Mouse (Mus musculus): ENCODE measurements around the gene Imp3.
A peak's percentile ranks its signal among the peaks of the same experiment; 100 is the strongest.
"Not testable (repeated sequence)": the region's sequence is repeated elsewhere in the genome, so short reads cannot be mapped to it uniquely, and the experiment has no call there.

Gene Imp3

DNA sequence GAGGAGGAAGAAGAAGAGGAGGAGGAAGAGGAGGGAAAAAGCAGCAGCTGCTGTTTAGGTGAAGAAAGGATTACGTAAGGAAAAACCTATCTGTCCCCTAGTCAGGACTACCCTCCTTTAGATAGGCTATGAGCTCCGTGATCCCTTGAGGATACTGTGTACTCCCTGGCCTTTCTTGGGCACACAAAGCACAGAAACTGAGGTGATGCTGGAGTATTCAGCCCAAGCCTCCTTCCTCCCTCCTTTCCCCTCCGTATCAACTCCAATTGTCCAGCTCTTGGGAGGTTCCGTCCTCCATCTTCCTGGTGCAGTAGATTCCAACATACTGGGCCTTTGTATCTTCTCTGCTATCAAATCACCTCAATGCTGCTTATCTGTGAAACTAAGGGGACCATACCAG lies 14.5 kb upstream of the Imp3 start:
- DNase-seq (ENCODE audit: low spot score), result no peak

DNA sequence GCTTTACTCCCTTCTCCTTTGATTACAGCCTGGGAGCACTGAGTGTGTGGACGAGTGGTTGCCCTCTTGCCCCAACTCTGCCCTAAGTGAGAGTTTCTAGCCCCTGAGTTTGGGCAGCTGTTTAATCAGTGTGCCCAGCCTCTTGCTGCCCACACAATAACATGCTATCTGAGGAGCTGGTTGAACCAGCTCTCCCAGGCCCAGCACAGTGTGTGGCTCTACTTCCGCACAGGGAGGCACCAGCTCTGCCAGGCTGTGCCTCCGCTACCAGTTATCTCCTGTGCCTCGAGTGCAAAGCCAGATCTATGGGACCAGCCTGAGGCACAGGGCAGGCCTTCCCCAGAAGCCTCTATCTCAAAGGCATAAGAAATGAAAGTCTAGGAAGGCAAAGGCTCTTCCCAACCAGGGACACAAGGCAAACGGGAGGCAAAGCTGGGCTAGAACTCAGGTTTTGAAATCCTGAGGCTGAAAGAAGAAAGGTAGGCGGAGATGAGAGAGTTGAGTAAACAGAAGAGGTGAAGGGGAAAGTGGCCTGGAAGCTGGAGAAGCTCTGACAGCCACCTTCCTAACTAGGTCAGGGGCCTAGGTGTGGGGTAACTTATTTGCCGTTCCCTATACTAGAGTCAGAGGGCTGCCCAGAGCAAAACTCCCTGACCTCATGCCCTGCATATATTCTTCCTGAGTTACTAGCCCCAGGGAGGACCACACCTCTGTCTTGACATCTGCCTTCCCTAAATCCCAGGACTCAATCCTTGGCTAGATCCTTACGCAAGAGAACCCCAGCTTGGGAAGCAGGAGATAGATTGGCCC lies 13.2 kb upstream of the Imp3 start:
- DNase-seq (ENCODE audit: low spot score), result no peak

DNA sequence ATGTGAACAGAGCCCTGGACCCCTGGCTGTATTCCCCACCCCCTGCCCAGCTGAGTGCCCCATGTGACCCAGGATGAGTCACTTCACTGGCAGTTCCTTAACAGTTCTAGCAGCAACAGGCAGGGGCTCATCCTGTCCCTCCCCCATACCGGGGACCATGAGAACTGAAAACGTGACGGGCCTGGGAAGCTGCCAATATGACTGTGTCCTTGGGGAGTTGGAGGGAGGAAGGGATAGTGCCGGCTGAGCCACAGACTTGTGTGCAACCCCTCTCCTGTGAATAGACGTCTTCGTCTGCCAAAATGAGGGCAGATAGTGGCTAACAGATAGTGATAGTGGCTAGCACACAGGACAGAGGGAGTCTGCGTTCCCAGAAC lies 12.6 kb upstream of the Imp3 start:
- no peak for DNase-seq (ENCODE audit: low spot score)

DNA sequence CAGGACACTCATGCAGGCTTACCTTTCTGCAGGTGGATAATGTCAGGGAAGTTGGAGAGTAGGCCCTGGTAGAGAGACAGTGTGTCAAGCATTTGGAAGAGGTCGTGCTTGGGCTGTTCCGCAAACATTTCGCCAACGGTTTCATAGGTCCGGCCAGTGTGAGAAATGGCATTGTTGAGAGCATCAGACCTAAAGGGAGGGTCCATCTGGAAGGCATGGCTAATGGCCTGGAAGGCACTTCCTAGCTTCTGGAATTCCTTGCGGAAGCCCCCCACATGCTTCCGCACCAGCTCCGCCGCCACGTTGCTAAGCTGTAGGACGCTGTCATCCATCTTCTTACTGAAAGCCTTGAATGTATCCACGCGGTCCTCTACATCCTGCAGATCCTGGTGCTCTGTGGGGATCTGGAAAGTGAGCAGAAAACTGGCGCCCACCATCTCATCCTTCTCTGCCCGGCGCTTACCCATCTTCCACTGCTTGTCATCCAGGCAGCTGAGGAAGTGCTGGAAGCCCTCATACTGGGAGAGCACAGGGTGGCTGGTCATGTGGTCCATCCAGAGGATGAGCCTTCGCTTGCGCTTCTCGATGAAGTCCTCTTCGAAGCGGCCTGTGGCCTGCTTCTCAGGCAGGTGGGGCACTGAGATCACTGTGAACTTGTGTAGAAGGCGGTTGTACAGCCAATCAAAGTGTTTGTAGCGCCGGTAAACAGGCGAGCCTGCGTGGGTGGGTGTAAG lies 11.8 kb upstream of the Imp3 start:
- DNase-seq (ENCODE audit: low spot score), result no peak

DNA sequence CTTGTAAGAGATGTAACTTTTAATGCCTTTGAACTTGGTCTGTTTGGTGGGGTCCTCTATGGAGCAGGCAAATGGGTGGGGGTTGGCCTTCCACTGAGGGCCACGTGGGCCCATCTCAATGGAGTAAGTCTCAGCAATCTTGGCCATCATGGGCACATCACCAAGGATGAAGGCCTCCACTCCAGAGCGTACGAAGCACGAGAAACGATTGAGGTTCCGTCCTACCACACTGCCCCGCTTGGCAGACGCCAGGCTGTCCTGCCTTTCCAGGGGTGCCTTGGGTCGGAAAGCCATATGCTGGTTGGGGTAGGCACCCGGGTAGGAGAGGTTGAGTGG lies 11.3 kb upstream of the Imp3 start:
- DNase-seq (ENCODE audit: low spot score), result no peak

DNA sequence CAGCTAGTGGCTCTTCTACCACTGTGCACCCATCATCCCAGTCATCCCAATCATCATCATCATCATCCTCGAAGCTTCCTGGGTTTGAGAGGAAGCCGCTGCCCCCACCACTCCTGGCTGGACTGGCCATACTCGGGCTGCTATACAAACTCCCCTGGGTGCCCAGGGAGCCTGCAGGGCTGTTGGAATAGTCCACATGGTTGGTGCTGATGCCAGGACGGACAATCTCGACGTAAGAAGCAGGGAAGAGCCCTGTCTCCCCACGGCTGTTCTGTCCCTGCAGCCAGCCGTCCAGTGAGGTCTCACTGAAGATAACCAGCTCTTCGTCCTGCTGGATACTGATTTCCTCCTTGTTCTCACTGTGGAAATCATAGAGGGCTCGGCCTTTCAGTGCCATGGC lies 10.9 kb upstream of the Imp3 start:
- no peak for DNase-seq (ENCODE audit: low spot score)

DNA sequence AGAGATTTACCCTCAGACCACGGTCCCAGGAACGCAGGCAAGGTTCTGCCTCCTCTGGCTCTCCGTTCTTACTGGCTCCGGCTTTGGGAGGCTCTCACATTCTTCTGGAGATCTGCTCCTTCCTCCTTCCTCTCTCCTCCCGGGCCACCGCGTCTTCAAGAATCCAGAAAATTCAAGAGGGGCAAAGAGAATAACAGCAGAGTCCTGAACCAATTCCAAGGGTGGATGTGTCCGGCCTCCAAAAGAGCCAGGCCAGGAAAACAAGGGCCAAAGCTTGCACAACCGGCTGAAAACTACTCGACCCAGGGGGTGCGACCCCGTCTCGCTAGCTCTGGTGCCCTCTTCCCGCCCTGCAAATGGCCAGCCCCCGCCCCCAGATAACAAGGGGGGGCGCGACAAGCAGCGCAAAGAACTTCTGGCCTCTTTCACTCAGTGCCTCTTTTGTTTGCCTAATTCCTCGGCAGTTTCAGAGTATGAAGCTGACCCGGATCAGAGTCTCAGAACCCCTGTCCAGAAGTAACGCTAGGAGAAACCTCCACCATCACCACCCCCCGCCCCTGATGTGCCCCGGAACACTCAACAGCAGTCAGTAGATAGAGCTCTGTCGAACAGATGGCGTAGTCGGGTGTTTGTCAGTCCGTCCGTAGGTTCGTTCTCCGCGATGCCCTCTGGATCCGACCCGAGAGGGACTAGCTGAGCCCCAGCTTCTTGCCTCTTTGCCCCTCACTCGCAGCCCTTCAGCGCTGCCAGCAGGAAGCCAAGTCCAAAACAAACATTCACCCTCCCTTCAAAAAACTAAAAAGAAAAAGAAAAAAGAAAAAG lies 9.9 kb upstream of the Imp3 start:
- no peak for DNase-seq (ENCODE audit: low spot score)

DNA sequence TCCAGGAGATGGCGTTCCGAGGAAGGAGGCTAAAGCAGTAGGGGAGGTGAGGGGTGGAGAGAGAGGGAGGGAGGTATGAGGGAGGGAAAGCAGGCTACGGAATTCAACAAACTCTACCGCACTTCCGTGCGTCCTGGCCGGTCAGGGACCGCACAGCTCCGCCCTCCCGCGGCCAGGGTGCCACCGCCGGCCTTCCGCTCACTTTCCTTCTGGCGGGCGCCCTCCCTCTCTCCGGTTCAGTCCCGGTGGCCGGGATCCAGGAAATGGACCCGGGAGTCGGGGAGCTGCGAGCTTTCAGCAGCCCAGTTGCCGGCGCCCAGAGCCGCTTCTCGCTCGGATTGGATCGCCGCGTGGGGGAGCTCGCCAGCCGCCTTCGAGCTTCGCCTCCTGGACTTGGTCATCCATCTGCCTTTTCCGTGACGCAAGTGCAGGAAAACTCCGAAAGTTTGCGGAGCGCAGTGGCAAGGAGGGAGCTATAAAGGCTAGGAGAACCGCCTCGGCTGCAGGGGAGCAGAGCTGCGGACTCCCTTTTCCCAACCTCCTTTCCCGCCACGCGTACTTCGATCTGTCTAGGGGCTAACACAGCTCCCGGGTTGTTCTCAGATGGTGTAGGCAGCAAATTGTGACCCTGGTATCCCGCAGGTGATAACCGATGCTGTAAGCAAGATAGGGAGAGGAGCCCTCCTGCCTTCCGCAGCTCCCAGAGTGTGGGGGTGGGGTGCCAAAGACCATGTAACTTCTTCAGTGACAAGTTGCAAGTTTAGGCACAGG lies 9.0 kb upstream of the Imp3 start, which contains the start of gene Snx33:
Snx33 (minus strand) TSS at position 331 of the 771 bp plus-strand sequence.
- DNase-seq (ENCODE audit: low spot score), result peak; percentile 51

DNA sequence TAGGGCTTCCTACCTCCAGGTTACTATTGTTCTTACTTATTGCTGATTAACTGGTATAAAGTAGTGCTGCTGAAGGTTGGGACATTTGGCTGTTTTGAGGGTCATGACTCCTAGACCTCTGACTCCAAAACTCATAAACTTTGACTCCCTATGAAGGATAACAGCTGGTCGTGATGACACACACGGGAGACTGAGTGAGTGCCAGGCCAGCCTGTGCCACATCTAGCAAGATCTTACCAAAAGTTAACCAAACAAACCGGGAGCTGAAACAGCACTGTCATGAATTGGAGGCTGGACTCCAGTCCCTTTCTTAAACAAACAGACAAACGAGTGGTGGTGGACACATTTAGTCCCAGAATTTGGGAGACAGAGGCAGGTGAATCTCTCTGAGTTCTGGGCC lies 7.8 kb upstream of the Imp3 start:
- DNase-seq (ENCODE audit: low spot score), result no peak

DNA sequence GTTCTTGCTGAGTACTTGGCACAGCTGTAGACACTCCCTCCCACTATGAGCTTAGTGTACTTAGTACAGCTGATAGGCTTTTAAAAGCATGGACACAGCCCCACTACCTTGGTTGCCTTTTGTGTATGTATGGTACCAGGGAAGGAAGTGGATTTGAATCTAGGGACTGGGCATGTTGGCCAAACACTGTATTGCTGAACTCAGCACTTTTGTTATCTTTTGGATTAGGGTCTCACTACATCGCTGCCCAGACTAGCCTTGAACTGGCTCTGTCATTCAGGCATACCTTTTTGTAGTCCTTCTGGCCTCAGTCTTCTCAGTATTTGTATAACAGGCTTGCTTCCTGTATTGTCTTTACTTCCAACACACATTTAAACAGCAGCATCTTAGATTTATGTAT lies 6.7 kb upstream of the Imp3 start:
- no peak for DNase-seq (ENCODE audit: low spot score)

DNA sequence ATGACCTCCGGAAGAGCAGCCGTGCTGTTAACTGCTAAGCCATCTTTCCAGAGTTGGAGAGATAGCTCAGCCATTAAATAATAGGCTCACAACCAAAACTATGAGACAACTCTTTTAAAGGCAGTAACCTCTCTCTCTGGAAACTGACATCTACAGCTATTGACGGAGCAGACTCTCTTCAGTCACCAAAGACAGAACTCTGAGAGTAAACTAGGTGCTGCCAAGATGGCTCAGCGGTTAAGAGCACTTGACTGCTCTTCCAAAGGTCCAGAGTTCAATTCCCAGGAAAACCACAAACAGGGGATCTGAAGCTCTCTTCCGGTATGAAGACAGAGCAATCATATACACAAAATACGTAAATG lies 433 bp upstream of the Imp3 start:
- DNase-seq (ENCODE audit: low spot score), result no peak

DNA sequence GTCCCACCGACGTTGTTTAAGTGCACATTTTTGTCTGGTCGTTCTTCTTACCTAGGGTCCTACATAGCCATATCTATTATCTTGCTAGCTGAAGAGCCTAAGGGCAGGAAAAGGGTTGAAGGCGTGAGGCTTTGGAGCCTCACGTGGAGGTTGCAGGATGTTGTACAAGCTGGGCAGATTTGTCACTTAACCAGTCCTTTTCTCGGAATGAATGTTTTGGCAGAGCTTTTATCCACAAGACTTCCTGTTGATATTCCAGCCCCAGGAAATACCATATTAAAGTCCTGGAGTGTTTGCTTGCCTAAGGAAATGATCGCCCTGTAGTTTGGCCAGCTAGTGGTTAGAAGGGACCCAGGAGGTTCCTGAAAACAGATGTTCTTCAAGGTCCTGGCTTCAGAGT lies 1.1 kb downstream of the Imp3 start:
- no peak for DNase-seq (ENCODE audit: low spot score)

DNA sequence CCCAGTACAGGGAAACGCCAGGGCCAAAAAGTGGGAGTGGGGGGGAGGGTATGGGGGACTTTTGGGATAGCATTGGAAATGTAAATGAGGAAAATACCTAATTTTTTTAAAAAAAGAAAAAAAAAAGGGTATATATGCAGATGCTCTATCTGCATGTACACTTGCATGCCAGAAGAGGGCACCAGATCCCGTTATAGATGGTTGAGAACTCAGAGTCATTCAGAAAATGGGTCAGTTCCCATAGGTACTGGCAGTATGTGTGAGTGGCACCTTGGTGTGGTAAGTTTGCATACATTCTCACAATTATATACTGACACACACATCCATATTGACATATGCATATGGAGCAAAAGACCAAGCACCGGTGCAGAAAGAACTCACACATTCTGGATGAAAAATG lies 10.2 kb downstream of the Imp3 start:
- DNase-seq (ENCODE audit: low spot score), result not testable (repeated sequence)

DNA sequence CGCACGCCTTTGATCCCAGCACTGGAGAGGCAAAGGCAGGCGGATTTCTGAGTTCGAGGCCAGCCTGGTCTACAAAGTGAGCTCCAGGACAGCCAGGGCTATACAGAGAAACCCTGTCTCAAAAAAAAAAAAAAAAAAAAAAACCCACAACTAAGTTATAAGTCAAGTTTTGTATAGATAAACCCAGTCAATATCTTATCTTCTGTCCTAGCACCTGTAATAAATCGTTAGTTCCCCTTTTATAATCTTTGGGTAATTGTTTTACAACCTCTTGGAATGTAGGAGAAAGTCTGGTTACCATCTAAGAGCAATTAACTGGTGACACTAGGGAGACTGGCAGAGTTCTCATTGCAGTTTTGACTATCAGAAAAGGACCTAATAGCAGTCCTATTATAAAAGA lies 11.4 kb downstream of the Imp3 start:
- not testable (repeated sequence) for DNase-seq (ENCODE audit: low spot score)

DNA sequence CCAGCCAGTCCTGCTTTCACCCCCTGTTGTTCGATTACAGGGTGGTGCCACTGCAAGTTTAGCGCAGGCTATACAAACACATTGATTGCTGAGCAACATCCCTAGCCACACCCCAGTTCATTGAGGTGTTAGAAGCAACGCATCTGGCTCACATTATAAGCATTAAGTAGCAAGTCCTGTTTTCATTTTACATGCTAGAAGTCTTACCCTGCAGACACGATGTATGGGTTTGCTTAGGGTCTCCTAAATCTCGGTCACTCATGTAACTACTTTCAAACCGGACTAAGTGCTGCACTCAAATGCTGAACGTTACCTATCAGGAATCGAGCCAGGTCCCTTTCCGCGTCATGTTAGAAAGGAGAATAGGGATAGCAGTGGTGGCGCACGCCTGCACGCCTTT lies 12.5 kb downstream of the Imp3 start:
- DNase-seq (ENCODE audit: low spot score), result no peak

DNA sequence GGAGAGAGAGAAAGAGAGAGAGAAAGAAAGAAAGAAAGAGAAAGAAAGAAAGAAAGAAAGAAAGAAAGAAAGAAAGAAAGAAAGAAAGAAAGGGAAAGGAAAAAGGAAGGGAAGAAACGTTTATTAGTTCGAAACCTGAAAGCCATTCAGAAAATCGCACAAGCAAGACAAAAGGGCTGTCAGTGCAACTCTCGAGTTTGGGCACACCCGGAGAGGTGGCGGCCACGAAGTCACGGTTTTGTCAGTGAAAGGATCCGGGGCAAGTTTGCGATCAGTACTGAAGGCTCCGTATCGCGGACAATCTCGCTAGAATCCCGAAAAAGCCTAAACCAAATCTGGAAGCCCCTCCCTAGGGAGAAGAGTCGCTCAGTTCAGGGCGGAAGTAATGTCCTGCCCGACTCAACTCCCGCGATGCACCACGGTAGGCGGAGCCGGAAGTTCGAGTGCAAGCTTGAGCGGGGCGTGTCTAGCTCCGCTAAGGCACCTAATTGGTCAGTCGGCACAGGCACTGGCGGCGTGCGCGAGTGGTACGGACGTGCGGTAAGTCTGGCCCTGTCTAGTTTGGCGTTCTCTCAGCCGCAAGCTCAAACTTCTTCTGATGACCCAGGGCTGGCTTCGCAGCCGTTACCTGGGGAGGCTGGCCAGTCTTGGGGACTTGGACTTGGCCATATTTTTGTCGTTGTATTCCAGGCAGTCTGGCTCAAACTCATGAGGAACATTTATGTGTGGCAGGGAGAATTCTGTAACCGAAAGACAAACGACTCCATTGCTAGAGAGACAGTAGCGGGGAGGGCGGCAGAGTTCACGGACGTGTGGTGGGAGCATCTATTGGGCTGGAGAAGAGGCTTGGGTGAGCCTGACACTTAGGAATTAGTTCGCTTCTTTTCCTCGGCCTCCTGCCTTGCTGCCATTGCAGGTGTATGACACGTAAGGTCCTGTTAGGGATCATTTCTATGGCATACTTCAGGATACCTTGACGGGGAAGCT lies 13.4 kb downstream of the Imp3 start, which contains the start of gene Snupn:
Snupn (plus strand) TSS at position 465 of the 987 bp plus-strand sequence.
- peak; percentile 89 for DNase-seq (ENCODE audit: low spot score)

DNA sequence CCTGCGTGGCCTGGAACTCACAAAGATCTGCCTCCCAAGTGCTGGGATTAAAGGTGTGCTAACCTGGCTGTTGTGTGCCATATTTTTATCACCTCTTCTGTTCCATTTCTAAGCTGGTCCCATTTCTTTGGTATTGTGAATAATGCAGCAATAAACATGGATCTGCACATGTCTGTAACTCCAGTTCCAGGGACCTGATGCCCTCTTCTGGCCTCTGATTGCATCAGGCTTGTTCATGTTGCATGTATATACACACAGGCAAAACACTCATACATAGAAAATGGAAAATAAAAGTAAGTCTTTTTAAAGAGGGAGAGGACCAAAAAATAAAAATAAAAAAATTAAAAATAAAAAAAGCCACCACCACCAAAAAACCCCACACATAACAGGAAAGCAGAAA lies 16.3 kb downstream of the Imp3 start:
- DNase-seq (ENCODE audit: low spot score), result no peak

DNA sequence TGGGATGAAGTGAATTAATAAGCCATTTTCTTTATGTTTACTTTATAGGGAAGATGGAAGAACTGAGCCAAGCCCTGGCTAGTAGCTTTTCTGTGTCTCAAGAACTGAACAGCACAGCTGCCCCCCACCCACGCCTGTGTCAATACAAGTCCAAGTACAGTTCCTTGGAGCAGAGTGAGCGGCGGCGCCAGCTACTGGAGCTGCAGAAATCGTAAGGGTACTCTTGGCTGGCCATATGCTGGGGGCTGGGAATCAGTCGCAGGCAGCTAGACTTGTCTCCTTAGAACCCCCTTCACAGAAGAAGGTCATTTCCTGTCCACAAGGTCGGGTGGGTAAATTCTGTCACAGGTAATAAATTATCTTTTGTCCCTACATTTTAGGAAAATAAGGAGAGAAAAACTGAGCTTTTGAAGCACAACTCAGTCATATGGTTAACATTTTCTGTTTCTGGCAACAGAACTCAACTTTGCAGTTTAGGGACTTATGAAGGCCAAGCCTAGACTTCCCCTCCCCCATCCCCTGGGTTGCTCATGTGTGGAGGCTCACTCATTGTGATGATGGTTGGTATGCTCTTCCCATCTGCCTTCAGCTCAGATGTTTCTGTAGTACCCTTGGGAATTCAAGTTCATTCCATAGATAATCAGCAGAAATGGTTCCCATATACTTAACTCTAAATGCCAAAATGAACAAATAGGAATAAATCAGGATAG lies 19.8 kb downstream of the Imp3 start:
- DNase-seq (ENCODE audit: low spot score), result no peak

DNA sequence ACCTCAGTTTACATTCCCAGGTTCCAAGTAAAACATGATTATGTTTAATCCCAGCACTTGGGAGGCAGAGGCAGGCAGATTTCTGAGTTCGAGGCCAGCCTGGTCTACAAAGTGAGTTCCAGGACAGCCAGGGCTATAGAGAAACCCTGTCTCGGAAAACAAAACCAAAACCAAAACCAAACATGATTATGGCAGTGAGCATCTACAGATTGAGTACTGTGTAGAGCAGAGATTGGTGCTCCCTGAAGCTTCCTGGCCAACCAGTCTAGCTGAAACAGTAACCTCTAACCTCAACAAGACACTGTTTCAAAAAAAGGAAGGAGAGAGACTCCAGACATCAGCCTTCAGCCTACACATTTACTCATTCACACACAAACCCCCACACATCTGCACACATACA lies 21.4 kb downstream of the Imp3 start:
- DNase-seq (ENCODE audit: low spot score), result no peak

DNA sequence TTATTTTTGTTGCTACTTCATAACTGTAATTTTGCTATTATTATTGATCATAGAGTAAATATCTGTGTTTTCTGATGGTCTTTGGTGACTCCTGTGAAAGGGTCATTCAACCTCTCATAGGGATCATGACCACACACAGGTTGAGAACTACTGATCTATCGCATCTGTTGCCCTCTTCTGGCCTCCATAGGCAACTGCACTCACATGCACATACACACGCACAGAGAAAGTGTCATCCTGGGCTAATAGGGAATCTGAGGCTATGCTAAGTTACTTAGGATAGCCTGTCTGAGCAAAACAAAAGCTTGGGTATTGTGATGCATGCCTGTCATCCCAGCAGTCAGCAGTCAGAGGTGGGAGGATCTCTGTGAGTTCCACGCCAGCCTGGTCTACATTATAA lies 24.3 kb downstream of the Imp3 start:
- DNase-seq (ENCODE audit: low spot score), result no peak

Data from layer of hippocampus, adult 9-10 months (tissue).